Mouse (Mus musculus): ENCODE data around the gene Cfl1.

- TF ChIP-seq GATA1 (IDR thresholded peaks at IDR 0.05; ENCODE audit: low read length) (no peak), TAL1 (IDR thresholded peaks at IDR 0.05; ENCODE audit: low read length) (no peak)
Observed at GRCm38 (mm10) chr19:5488878-5489571, 1.2 kb upstream of the Cfl1 start.
